Mouse (Mus musculus) forebrain, embryonic 13.5 days (tissue): ENCODE measurements at regions not wholly inside any gene's neighbourhood (a gene's known extent, or its start where the extent isn't known, plus 50 kb on each side); places are given as distances from the start of the nearest gene placed in this dataset.

ENCODE experiments used
- ATAC-seq: fragments of 200-750 bp; cut with Nextera tagmentation; 2 replicates; pipeline ENCODE4 v1.8.0; 2017
- H3K27ac ChIP-seq: fragments of 300-500 bp; sonication (generic); 2 replicates; pipeline ENCODE4 v1.5.1; 2015; ENCODE audit warnings: inconsistent platforms, mild to moderate bottlenecking, moderate library complexity
- H3K27me3 ChIP-seq: fragments of 300-500 bp; sonication (generic); 2 replicates; pipeline ENCODE4 v1.6.1; 2015; ENCODE audit warnings: mild to moderate bottlenecking, inconsistent platforms
- H3K36me3 ChIP-seq: fragments of 300-500 bp; sonication (generic); 2 replicates; pipeline ENCODE4 v1.6.1; 2015; ENCODE audit warnings: mild to moderate bottlenecking, inconsistent platforms; ENCODE audit not compliant: poor library complexity, severe bottlenecking
- H3K4me1 ChIP-seq: fragments of 300-500 bp; sonication (generic); 2 replicates; pipeline ENCODE4 v1.6.1; 2015; ENCODE audit warnings: inconsistent platforms
- H3K4me2 ChIP-seq: fragments of 300-500 bp; sonication (generic); 2 replicates; pipeline ENCODE4 v1.6.1; 2015; ENCODE audit warnings: inconsistent platforms, mild to moderate bottlenecking, moderate library complexity
- H3K4me3 ChIP-seq: fragments of 300-500 bp; sonication (generic); 2 replicates; pipeline ENCODE4 v1.5.1; 2015; ENCODE audit warnings: mild to moderate bottlenecking, inconsistent platforms
- H3K9ac ChIP-seq: fragments of 300-500 bp; sonication (generic); 2 replicates; pipeline ENCODE4 v1.6.1; 2015; ENCODE audit warnings: mild to moderate bottlenecking, inconsistent platforms
- H3K9me3 ChIP-seq: fragments of 300-500 bp; sonication (generic); replicated peaks from 2 replicates; pipeline ENCODE4 v1.6.1; 2016; ENCODE audit warnings: inconsistent platforms
- WGBS: fragments of 180-500 bp; shearing (Covaris S2); methylation state at CpG from one replicate; pipeline ENCODE4 v1.1.7; 2015; 5-methylcytosine and 5-hydroxymethylcytosine counted together

- Histone ChIP-seq H3K27me3 (no peaks in the 10 kb centered on the region), H3K4me3 (no peak overlapping the region), H3K9ac (no peak overlapping the region), H3K36me3 (no peaks in the 10 kb centered on the region), H3K4me1 (no peaks in the 10 kb centered on the region), H3K27ac (no peak overlapping the region), H3K4me2 (no peak overlapping the region), H3K9me3 (no peaks in the 10 kb centered on the region)
- WGBS: 77% methylated on average over 1 of the region's 1 CpGs
- ATAC-seq: peak; percentile 74; the same call in 1 of the 2 replicates
Measured at GRCm38 (mm10) chr8:101462515-101462914, 1322.9 kb downstream of the Cdh11 start.

GRCm38 (mm10) chr8:101444730-101445129 lies 1340.7 kb downstream of the Cdh11 start:
- H3K9ac ChIP-seq: no peak overlapping the region
- no peak overlapping the region for H3K27ac ChIP-seq
- H3K4me3 ChIP-seq: no peak overlapping the region
- no peaks in the 10 kb centered on the region for H3K9me3 ChIP-seq
- no peaks in the 10 kb centered on the region for H3K4me1 ChIP-seq
- WGBS: 73% methylated on average over 1 of the region's 1 CpGs
- no peak overlapping the region for H3K4me2 ChIP-seq
- no peaks in the 10 kb centered on the region for H3K36me3 ChIP-seq
- H3K27me3 ChIP-seq: no peaks in the 10 kb centered on the region
- peak; percentile 69 for ATAC-seq

GRCm38 (mm10) chr8:101442563-101442962 lies 1342.9 kb downstream of the Cdh11 start:
- H3K9me3 ChIP-seq: no peaks in the 10 kb centered on the region
- H3K4me1 ChIP-seq: no peaks in the 10 kb centered on the region
- no peak overlapping the region for H3K4me3 ChIP-seq
- WGBS: 95% methylated on average over 2 of the region's 2 CpGs
- no peaks in the 10 kb centered on the region for H3K27me3 ChIP-seq
- H3K36me3 ChIP-seq: no peaks in the 10 kb centered on the region
- H3K27ac ChIP-seq: no peak overlapping the region
- H3K9ac ChIP-seq: no peak overlapping the region
- H3K4me2 ChIP-seq: no peak overlapping the region
- ATAC-seq: no peak

- no peak overlapping the region for H3K4me3 ChIP-seq
- no peaks in the 10 kb centered on the region for H3K36me3 ChIP-seq
- no peak overlapping the region for H3K27ac ChIP-seq
- ATAC-seq: 0 out of 2 replicates have a peak, but pooled peaks have one; percentile 24
- H3K9me3 ChIP-seq: no peaks in the 10 kb centered on the region
- H3K4me1 ChIP-seq: 0 out of 2 replicates have a peak, but pooled peaks cover 2% of the 10 kb centered on the region
- 55% methylated on average over 4 of the region's 4 CpGs for WGBS
- no peak overlapping the region for H3K4me2 ChIP-seq
- no peaks in the 10 kb centered on the region for H3K27me3 ChIP-seq
- no peak overlapping the region for H3K9ac ChIP-seq
Measured at GRCm38 (mm10) chr8:101435691-101436090, 1349.8 kb downstream of the Cdh11 start.
